Mouse (Mus musculus) embryonic facial prominence, embryonic 14.5 days (tissue): Measurements from ENCODE around the gene F13a1. TPM values are rescaled to one million over a fixed set of nuclear protein-coding genes. Genes with fewer than 3 reads are reported as not detected.

Experiments
- ATAC-seq: fragments of 200-750 bp; cut with Nextera tagmentation; 2 replicates; pipeline ENCODE4 v1.8.0; 2017; ENCODE audit warnings: low read depth, moderate number of reproducible peaks, moderate TSS enrichment
- DNase-seq: peaks from one replicate; pipeline ENCODE4 v3.0.0-alpha.2; 2015; ENCODE audit warnings: low spot score
- H3K27ac ChIP-seq: fragments of 300-500 bp; sonication (generic); replicated peaks from 2 replicates; pipeline ENCODE4 v1.5.1; 2014; ENCODE audit warnings: low read depth, mild to moderate bottlenecking, low read length, moderate library complexity
- H3K27me3 ChIP-seq: fragments of 300-500 bp; sonication (generic); replicated peaks from 2 replicates; pipeline ENCODE4 v1.6.1; 2014; ENCODE audit warnings: low read length; ENCODE audit not compliant: control insufficient read depth, insufficient read depth
- H3K36me3 ChIP-seq: fragments of 300-500 bp; sonication (generic); 2 replicates; pipeline ENCODE4 v1.6.1; 2014; ENCODE audit warnings: low read length, mixed read lengths; ENCODE audit not compliant: control insufficient read depth, insufficient read depth
- H3K4me1 ChIP-seq: fragments of 300-500 bp; sonication (generic); 2 replicates; pipeline ENCODE4 v1.6.1; 2014; ENCODE audit warnings: antibody characterized with exemption, low read length; ENCODE audit not compliant: control insufficient read depth, insufficient read depth
- H3K4me2 ChIP-seq: fragments of 300-500 bp; sonication (generic); 2 replicates; pipeline ENCODE4 v1.6.1; 2014; ENCODE audit warnings: low read depth, mild to moderate bottlenecking, low read length, moderate library complexity, mixed read lengths
- H3K4me3 ChIP-seq: fragments of 300-500 bp; sonication (generic); 2 replicates; pipeline ENCODE4 v1.5.1; 2014; ENCODE audit warnings: low read depth, mild to moderate bottlenecking, low read length
- H3K9ac ChIP-seq: fragments of 300-500 bp; sonication (generic); 2 replicates; pipeline ENCODE4 v1.6.1; 2014; ENCODE audit warnings: low read depth, mild to moderate bottlenecking, low read length, moderate library complexity, mixed read lengths
- H3K9me3 ChIP-seq: fragments of 300-500 bp; sonication (generic); 2 replicates; pipeline ENCODE4 v1.6.1; 2016; ENCODE audit warnings: low read length; ENCODE audit not compliant: control insufficient read depth
- WGBS: fragments of 180-500 bp; shearing (Covaris S2); extraction: QIAGEN DNeasy Blood & Tissue Kit; methylation state at CpG from one replicate; pipeline ENCODE4 v1.1.7; 2014; 5-methylcytosine and 5-hydroxymethylcytosine counted together
- polyA plus RNA-seq: library from polyadenylated mRNA; unstranded; fragments of >200 nt; fragmentation: Nextera tagmentation; extraction: Ambion mirVana; gene quantifications from 2 replicates; pipeline ENCODE4 v1.2.1, GENCODE M21; 2014

The F13a1 gene
- polyA plus RNA-seq, 1 experiment from 2014 or later = 33.8 TPM

- Histone ChIP-seq H3K9ac (no peak overlapping the region), H3K9me3 (no peaks in the 10 kb centered on the region), H3K4me3 (no peak overlapping the region), H3K4me2 (no peak overlapping the region), H3K27me3 (no peaks in the 10 kb centered on the region), H3K27ac (no peak overlapping the region), H3K4me1 (no peaks in the 10 kb centered on the region), H3K36me3 (no peaks in the 10 kb centered on the region)
- 74% methylated on average over 4 of the region's 4 CpGs for WGBS
- ATAC-seq (no peak), DNase-seq (no peak)
These were observed 61.7 kb downstream of the F13a1 start for GRCm38 (mm10) chr13:36988392-36988791.

DNA sequence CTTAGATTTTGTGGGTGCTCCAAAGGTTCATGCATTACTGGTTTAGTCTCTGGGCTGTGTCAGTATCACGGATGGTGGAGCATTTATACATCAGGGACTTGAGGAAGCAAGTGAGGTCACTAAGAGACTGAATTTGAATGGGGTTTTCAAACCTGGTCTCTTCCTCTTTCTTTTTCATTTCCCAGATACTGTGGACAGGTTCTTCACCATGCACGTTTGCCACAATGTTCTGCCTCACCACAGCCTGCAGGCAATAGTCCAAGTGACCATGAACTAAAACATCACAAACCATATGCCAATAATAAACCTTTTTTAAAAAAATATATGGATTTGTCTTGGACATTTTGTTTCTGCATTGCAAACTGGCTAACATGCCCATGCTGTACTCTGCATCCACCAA lies 77.0 kb downstream of the F13a1 start:
- H3K4me3 ChIP-seq = no peak overlapping the region
- H3K27me3 ChIP-seq = no peaks in the 10 kb centered on the region
- H3K9ac ChIP-seq = no peak overlapping the region
- no peaks in the 10 kb centered on the region for H3K9me3 ChIP-seq
- H3K4me1 ChIP-seq = no peaks in the 10 kb centered on the region
- no peak overlapping the region for H3K27ac ChIP-seq
- DNase-seq (no peak), ATAC-seq (no peak)
- WGBS = 74% methylated on average over 2 of the region's 2 CpGs
- H3K36me3 ChIP-seq = no peaks in the 10 kb centered on the region
- no peak overlapping the region for H3K4me2 ChIP-seq

- H3K27ac ChIP-seq = no peak overlapping the region
- DNase-seq (no peak), ATAC-seq (no peak)
- no peak overlapping the region for H3K9ac ChIP-seq
- H3K4me2 ChIP-seq = no peak overlapping the region
- 71% methylated on average over 3 of the region's 3 CpGs for WGBS
- no peaks in the 10 kb centered on the region for H3K27me3 ChIP-seq
- H3K9me3 ChIP-seq = no peaks in the 10 kb centered on the region
- H3K36me3 ChIP-seq = no peaks in the 10 kb centered on the region
- H3K4me3 ChIP-seq = no peak overlapping the region
- no peaks in the 10 kb centered on the region for H3K4me1 ChIP-seq
These were observed 77.8 kb downstream of the F13a1 start for GRCm38 (mm10) chr13:36972226-36972625.

DNA sequence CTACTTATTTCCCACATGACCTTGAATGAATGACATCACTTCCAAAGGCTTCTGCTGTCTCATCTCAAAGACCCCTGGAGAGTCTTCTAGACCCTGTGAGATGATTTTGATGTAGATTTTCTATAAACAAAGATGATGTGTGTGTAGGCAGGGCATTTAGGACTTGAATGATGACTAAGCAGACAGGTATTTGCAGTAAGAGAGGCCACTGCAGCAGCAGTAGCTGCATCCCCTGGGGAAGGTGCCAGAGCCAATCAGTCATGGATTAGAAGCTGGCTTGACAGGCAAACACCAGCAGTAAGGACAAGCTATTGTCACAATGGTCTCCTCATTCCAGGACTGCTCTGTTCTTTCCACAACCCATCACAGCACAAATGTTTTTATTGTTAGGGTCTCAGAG lies 87.1 kb downstream of the F13a1 start:
- Histone ChIP-seq H3K4me2 (no peak overlapping the region), H3K9me3 (no peaks in the 10 kb centered on the region), H3K9ac (no peak overlapping the region), H3K36me3 (no peaks in the 10 kb centered on the region), H3K4me3 (no peak overlapping the region), H3K4me1 (no peaks in the 10 kb centered on the region), H3K27me3 (no peaks in the 10 kb centered on the region), H3K27ac (no peak overlapping the region)
- no peak for ATAC-seq
- no peak for DNase-seq

DNA sequence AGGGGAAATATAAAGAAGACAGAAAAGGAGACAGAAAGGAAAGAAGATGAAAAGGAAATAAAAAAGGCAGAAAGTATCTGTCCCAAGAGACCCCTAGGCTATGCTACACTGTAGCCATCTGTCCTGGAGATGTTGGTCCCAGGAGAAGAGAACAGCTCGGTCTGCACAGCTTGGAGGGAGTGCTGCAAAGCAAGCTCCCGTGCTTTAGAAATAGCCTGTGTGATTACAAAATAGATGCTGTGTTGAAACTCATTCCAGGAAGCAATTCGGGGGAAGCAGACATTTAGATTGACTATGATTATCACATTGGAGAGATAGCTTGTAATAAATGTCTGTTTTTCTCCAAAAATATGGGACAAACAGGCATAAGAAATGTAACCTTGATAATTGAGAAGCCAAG lies 91.0 kb downstream of the F13a1 start:
- Histone ChIP-seq H3K9me3 (no peaks in the 10 kb centered on the region), H3K27ac (no peak overlapping the region), H3K36me3 (no peaks in the 10 kb centered on the region), H3K4me1 (no peaks in the 10 kb centered on the region), H3K27me3 (no peaks in the 10 kb centered on the region), H3K9ac (no peak overlapping the region), H3K4me2 (no peak overlapping the region), H3K4me3 (no peak overlapping the region)
- no peak for ATAC-seq
- WGBS = 57% methylated on average over 3 of the region's 3 CpGs
- DNase-seq = no peak

DNA sequence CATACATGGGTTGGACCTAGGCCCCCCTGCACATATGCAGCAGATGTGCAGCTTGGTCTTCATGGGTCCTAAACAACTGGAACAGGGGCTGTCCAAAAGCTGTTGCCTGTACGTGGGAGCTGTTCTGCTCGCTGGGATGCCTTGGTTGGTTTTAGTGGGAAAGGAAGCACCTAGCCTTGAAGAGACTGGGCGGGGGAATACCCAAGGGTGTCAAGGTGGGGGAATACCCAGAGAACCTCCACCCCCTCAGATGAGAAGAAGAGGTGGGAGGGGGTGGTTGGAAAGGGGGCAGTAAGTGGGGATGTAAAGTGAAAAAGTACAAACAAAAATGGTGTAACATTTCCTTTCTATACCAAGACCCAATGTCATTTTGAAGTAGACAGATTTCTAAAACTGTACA lies 95.1 kb downstream of the F13a1 start:
- Histone ChIP-seq H3K36me3 (no peaks in the 10 kb centered on the region), H3K9me3 (no peaks in the 10 kb centered on the region), H3K4me3 (no peak overlapping the region), H3K4me1 (no peaks in the 10 kb centered on the region), H3K27me3 (no peaks in the 10 kb centered on the region), H3K4me2 (no peak overlapping the region), H3K9ac (no peak overlapping the region), H3K27ac (no peak overlapping the region)
- DNase-seq = no peak
- WGBS = 86% methylated on average over 3 of the region's 3 CpGs
- no peak for ATAC-seq

GRCm38 (mm10) chr13:36953676-36954075 lies 96.4 kb downstream of the F13a1 start:
- Histone ChIP-seq H3K4me1 (no peaks in the 10 kb centered on the region), H3K4me2 (no peak overlapping the region), H3K9me3 (no peaks in the 10 kb centered on the region), H3K4me3 (no peak overlapping the region), H3K27ac (no peak overlapping the region), H3K9ac (no peak overlapping the region), H3K36me3 (no peaks in the 10 kb centered on the region), H3K27me3 (no peaks in the 10 kb centered on the region)
- DNase-seq (no peak), ATAC-seq (no peak)

GRCm38 (mm10) chr13:36941891-36942290 lies 108.2 kb downstream of the F13a1 start:
- H3K4me3 ChIP-seq = no peak overlapping the region
- H3K27ac ChIP-seq = no peak overlapping the region
- DNase-seq (no peak), ATAC-seq (no peak)
- 83% methylated on average over 3 of the region's 3 CpGs for WGBS
- H3K9me3 ChIP-seq = no peaks in the 10 kb centered on the region
- H3K4me1 ChIP-seq = no peaks in the 10 kb centered on the region
- H3K36me3 ChIP-seq = no peaks in the 10 kb centered on the region
- no peak overlapping the region for H3K4me2 ChIP-seq
- no peaks in the 10 kb centered on the region for H3K27me3 ChIP-seq
- no peak overlapping the region for H3K9ac ChIP-seq

DNA sequence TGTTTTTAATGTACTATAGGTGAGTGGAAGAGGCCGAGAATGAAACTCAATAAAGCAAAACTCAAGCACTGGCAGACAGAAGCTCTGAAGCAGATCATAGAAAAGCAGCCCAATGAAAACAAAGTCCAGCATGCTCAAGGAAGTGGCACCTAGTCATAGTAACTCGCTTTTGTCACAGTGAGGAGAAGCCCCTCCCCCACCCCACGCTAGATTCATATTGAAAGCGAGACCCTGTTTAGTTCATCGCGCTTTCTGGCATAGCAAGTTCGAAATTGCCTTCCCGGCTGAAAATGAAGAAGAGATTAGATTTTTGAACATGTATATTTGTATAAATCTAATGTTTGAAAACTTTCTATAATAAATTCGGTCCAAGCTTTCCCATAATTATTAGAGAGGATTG lies 118.0 kb downstream of the F13a1 start:
- Histone ChIP-seq H3K4me1 (no peaks in the 10 kb centered on the region), H3K4me3 (no peak overlapping the region), H3K27ac (no peak overlapping the region), H3K9me3 (no peaks in the 10 kb centered on the region), H3K27me3 (no peaks in the 10 kb centered on the region), H3K36me3 (no peaks in the 10 kb centered on the region), H3K4me2 (no peak overlapping the region), H3K9ac (no peak overlapping the region)
- DNase-seq (no peak), ATAC-seq (no peak)
- 87% methylated on average over 9 of the region's 9 CpGs for WGBS
